Mouse (Mus musculus): ENCODE measurements at regions not wholly inside any gene's neighbourhood (a gene's known extent, or its start where the extent isn't known, plus 50 kb on each side); places are given as distances from the start of the nearest gene placed in this dataset.
"Not testable (repeated sequence)": the region's sequence is repeated elsewhere in the genome, so short reads cannot be mapped to it uniquely, and the experiment has no call there.

GRCm38 (mm10) chr13:5527400-5527799 is 333.9 kb upstream of the Klf6 start:
- DNase-seq (ENCODE audit: low spot score in 2 of 2) = no peak

- DNase-seq (ENCODE audit: low spot score in 2 of 2) = no peak
Observed at GRCm38 (mm10) chr13:5540321-5540720, 321.0 kb upstream of the Klf6 start.

- DNase-seq (ENCODE audit: low spot score in 2 of 2) = no peak
Observed at GRCm38 (mm10) chr13:5545521-5545920, 315.8 kb upstream of the Klf6 start.

GRCm38 (mm10) chr13:5546011-5546410 is 315.3 kb upstream of the Klf6 start:
- DNase-seq (ENCODE audit: low spot score in 2 of 2) = no peak

- no peak for DNase-seq (ENCODE audit: low spot score in 2 of 2)
Observed at GRCm38 (mm10) chr13:5546937-5547336, 314.3 kb upstream of the Klf6 start.

- no peak for DNase-seq (ENCODE audit: low spot score in 2 of 2)
Observed at GRCm38 (mm10) chr13:5548768-5549167, 312.5 kb upstream of the Klf6 start.

- DNase-seq (ENCODE audit: low spot score in 2 of 2) = no peak
Observed at GRCm38 (mm10) chr13:5549175-5549574, 312.1 kb upstream of the Klf6 start.

- no peak for DNase-seq (ENCODE audit: low spot score in 2 of 2)
Observed at GRCm38 (mm10) chr13:5549747-5550146, 311.5 kb upstream of the Klf6 start.

- no peak for DNase-seq (ENCODE audit: low spot score in 2 of 2)
Observed at GRCm38 (mm10) chr13:5550354-5550753, 310.9 kb upstream of the Klf6 start.

- no peak for DNase-seq (ENCODE audit: low spot score in 2 of 2)
Observed at GRCm38 (mm10) chr13:5551131-5551530, 310.2 kb upstream of the Klf6 start.

- DNase-seq (ENCODE audit: low spot score in 2 of 2) = no peak
Observed at GRCm38 (mm10) chr13:5553461-5553860, 307.8 kb upstream of the Klf6 start.

- no peak for DNase-seq (ENCODE audit: low spot score in 2 of 2)
Observed at GRCm38 (mm10) chr13:5558095-5558494, 303.2 kb upstream of the Klf6 start.

- DNase-seq (ENCODE audit: low spot score in 2 of 2) = no peak
Observed at GRCm38 (mm10) chr13:5566479-5566878, 294.8 kb upstream of the Klf6 start.

GRCm38 (mm10) chr13:5566896-5567295 is 294.4 kb upstream of the Klf6 start:
- no peak for DNase-seq (ENCODE audit: low spot score in 2 of 2)

GRCm38 (mm10) chr13:5569579-5569978 is 291.7 kb upstream of the Klf6 start:
- DNase-seq (ENCODE audit: low spot score in 2 of 2) = no peak

- no peak for DNase-seq (ENCODE audit: low spot score in 2 of 2)
Observed at GRCm38 (mm10) chr13:5570386-5570785, 290.9 kb upstream of the Klf6 start.

- no peak for DNase-seq (ENCODE audit: low spot score in 2 of 2)
Observed at GRCm38 (mm10) chr13:5576568-5576967, 284.7 kb upstream of the Klf6 start.

GRCm38 (mm10) chr13:5583681-5584080 is 277.6 kb upstream of the Klf6 start:
- DNase-seq (ENCODE audit: low spot score in 2 of 2) = not testable (repeated sequence)

GRCm38 (mm10) chr13:5587196-5587595 is 274.1 kb upstream of the Klf6 start:
- DNase-seq (ENCODE audit: low spot score in 2 of 2) = no peak

- DNase-seq (ENCODE audit: low spot score in 2 of 2) = no peak
Observed at GRCm38 (mm10) chr13:5591286-5591685, 270.0 kb upstream of the Klf6 start.

- DNase-seq (ENCODE audit: low spot score in 2 of 2) = no peak
Observed at GRCm38 (mm10) chr13:5591837-5592555, 269.3 kb upstream of the Klf6 start.

- DNase-seq (ENCODE audit: low spot score in 2 of 2) = no peak
Observed at GRCm38 (mm10) chr13:5592556-5593061, 268.7 kb upstream of the Klf6 start.

- no peak for DNase-seq (ENCODE audit: low spot score in 2 of 2)
Observed at GRCm38 (mm10) chr13:5601648-5602047, 259.6 kb upstream of the Klf6 start.
